Mouse (Mus musculus): ENCODE measurements around the gene Rnf144b. TPM values are rescaled to one million over a fixed set of nuclear protein-coding genes. Genes with fewer than 3 reads are reported as not detected.

Rnf144b gene
- polyA plus RNA-seq, 1 experiment from 2014 or later, result 4.4 TPM

GRCm38 (mm10) chr13:47225802-47226201 is 103.3 kb downstream of the Rnf144b start:
- Histone ChIP-seq H3K27me3 (no peaks in the 10 kb centered on the region), H3K4me2 (no peak overlapping the region), H3K9me3 (no peaks in the 10 kb centered on the region), H3K36me3 (no peaks in the 10 kb centered on the region), H3K27ac (no peak overlapping the region), H3K4me3 (no peak overlapping the region), H3K9ac (no peak overlapping the region), H3K4me1 (peaks cover 17% of the 10 kb centered on the region)
- WGBS, result 79% methylated on average over 9 of the region's 9 CpGs
- ATAC-seq (ENCODE audit: insufficient number of reproducible peaks, low FRiP score, low TSS enrichment, low read depth), result no peak

- H3K4me1 ChIP-seq, result peaks cover 16% of the 10 kb centered on the region
- H3K9me3 ChIP-seq, result no peaks in the 10 kb centered on the region
- no peaks in the 10 kb centered on the region for H3K27me3 ChIP-seq
- ATAC-seq (ENCODE audit: insufficient number of reproducible peaks, low FRiP score, low TSS enrichment, low read depth), result no peak
- H3K4me3 ChIP-seq, result no peak overlapping the region
- H3K4me2 ChIP-seq, result no peak overlapping the region
- H3K27ac ChIP-seq, result no peak overlapping the region
- H3K36me3 ChIP-seq, result no peaks in the 10 kb centered on the region
- no peak overlapping the region for H3K9ac ChIP-seq
- WGBS, result 87% methylated on average over 5 of the region's 5 CpGs
Measured at GRCm38 (mm10) chr13:47226521-47226920, 104.1 kb downstream of the Rnf144b start.

- no peak overlapping the region for H3K4me2 ChIP-seq
- no peak for ATAC-seq (ENCODE audit: insufficient number of reproducible peaks, low FRiP score, low TSS enrichment, low read depth)
- H3K27me3 ChIP-seq, result no peaks in the 10 kb centered on the region
- no peak overlapping the region for H3K9ac ChIP-seq
- no peaks in the 10 kb centered on the region for H3K9me3 ChIP-seq
- no peak overlapping the region for H3K27ac ChIP-seq
- no peak overlapping the region for H3K4me3 ChIP-seq
- peaks cover 16% of the 10 kb centered on the region for H3K4me1 ChIP-seq
- 92% methylated on average over 8 of the region's 8 CpGs for WGBS
- no peaks in the 10 kb centered on the region for H3K36me3 ChIP-seq
Measured at GRCm38 (mm10) chr13:47228201-47228600, 105.7 kb downstream of the Rnf144b start.

- no peaks in the 10 kb centered on the region for H3K9me3 ChIP-seq
- H3K9ac ChIP-seq, result no peak overlapping the region
- H3K27me3 ChIP-seq, result no peaks in the 10 kb centered on the region
- 89% methylated on average over 12 of the region's 12 CpGs for WGBS
- H3K4me3 ChIP-seq, result no peak overlapping the region
- no peak for ATAC-seq (ENCODE audit: insufficient number of reproducible peaks, low FRiP score, low TSS enrichment, low read depth)
- no peak overlapping the region for H3K27ac ChIP-seq
- H3K4me1 ChIP-seq, result peaks cover 16% of the 10 kb centered on the region
- no peak overlapping the region for H3K4me2 ChIP-seq
- no peaks in the 10 kb centered on the region for H3K36me3 ChIP-seq
Measured at GRCm38 (mm10) chr13:47228626-47229190, 106.3 kb downstream of the Rnf144b start.

GRCm38 (mm10) chr13:47232163-47232562 is 109.7 kb downstream of the Rnf144b start:
- Histone ChIP-seq H3K9ac (no peak overlapping the region), H3K4me3 (no peak overlapping the region), H3K9me3 (no peaks in the 10 kb centered on the region), H3K36me3 (no peaks in the 10 kb centered on the region), H3K27ac (no peak overlapping the region), H3K4me2 (no peak overlapping the region), H3K4me1 (no peaks in the 10 kb centered on the region), H3K27me3 (no peaks in the 10 kb centered on the region)
- ATAC-seq (ENCODE audit: insufficient number of reproducible peaks, low FRiP score, low TSS enrichment, low read depth), result no peak
- 67% methylated on average over 6 of the region's 6 CpGs for WGBS

- 78% methylated on average over 8 of the region's 8 CpGs for WGBS
- no peak overlapping the region for H3K4me3 ChIP-seq
- H3K9me3 ChIP-seq, result no peaks in the 10 kb centered on the region
- H3K4me1 ChIP-seq, result no peaks in the 10 kb centered on the region
- H3K27ac ChIP-seq, result no peak overlapping the region
- no peak overlapping the region for H3K4me2 ChIP-seq
- no peaks in the 10 kb centered on the region for H3K27me3 ChIP-seq
- no peak overlapping the region for H3K9ac ChIP-seq
- ATAC-seq (ENCODE audit: insufficient number of reproducible peaks, low FRiP score, low TSS enrichment, low read depth), result no peak
- H3K36me3 ChIP-seq, result 0 out of 2 replicates have a peak, but pooled peaks cover 2% of the 10 kb centered on the region
Measured at GRCm38 (mm10) chr13:47237376-47237775, 114.9 kb downstream of the Rnf144b start.

- Histone ChIP-seq H3K4me2 (no peak overlapping the region), H3K9ac (no peak overlapping the region), H3K9me3 (no peaks in the 10 kb centered on the region), H3K4me3 (no peak overlapping the region), H3K4me1 (no peaks in the 10 kb centered on the region), H3K27me3 (no peaks in the 10 kb centered on the region), H3K27ac (no peak overlapping the region), H3K36me3 (peaks cover 3% of the 10 kb centered on the region; the same call in 1 of the 2 replicates)
- 67% methylated on average over 17 of the region's 17 CpGs for WGBS
- ATAC-seq (ENCODE audit: insufficient number of reproducible peaks, low FRiP score, low TSS enrichment, low read depth), result no peak
Measured at GRCm38 (mm10) chr13:47238131-47238530, 115.7 kb downstream of the Rnf144b start.

- Histone ChIP-seq H3K4me3 (no peak overlapping the region), H3K9me3 (no peaks in the 10 kb centered on the region), H3K27ac (no peak overlapping the region), H3K36me3 (peaks cover 15% of the 10 kb centered on the region), H3K27me3 (no peaks in the 10 kb centered on the region), H3K4me2 (no peak overlapping the region), H3K9ac (no peak overlapping the region), H3K4me1 (peaks cover 5% of the 10 kb centered on the region; the same call in 1 of the 2 replicates)
- 88% methylated on average over 6 of the region's 6 CpGs for WGBS
- no peak for ATAC-seq (ENCODE audit: insufficient number of reproducible peaks, low FRiP score, low TSS enrichment, low read depth)
Measured at GRCm38 (mm10) chr13:47243569-47243968, 121.1 kb downstream of the Rnf144b start.

GRCm38 (mm10) chr13:47244771-47245170 is 122.3 kb downstream of the Rnf144b start:
- no peaks in the 10 kb centered on the region for H3K27me3 ChIP-seq
- no peaks in the 10 kb centered on the region for H3K9me3 ChIP-seq
- no peak overlapping the region for H3K4me3 ChIP-seq
- ATAC-seq (ENCODE audit: insufficient number of reproducible peaks, low FRiP score, low TSS enrichment, low read depth), result no peak
- no peak overlapping the region for H3K4me2 ChIP-seq
- peaks cover 5% of the 10 kb centered on the region; the same call in 1 of the 2 replicates for H3K4me1 ChIP-seq
- H3K27ac ChIP-seq, result no peak overlapping the region
- H3K36me3 ChIP-seq, result peaks cover 15% of the 10 kb centered on the region
- H3K9ac ChIP-seq, result no peak overlapping the region
- WGBS, result 60% methylated on average over 11 of the region's 11 CpGs

- Histone ChIP-seq H3K4me1 (peaks cover 5% of the 10 kb centered on the region; the same call in 1 of the 2 replicates), H3K9me3 (no peaks in the 10 kb centered on the region), H3K27me3 (no peaks in the 10 kb centered on the region), H3K36me3 (peaks cover 15% of the 10 kb centered on the region), H3K4me3 (no peak overlapping the region), H3K27ac (no peak overlapping the region), H3K9ac (no peak overlapping the region), H3K4me2 (no peak overlapping the region)
- ATAC-seq (ENCODE audit: insufficient number of reproducible peaks, low FRiP score, low TSS enrichment, low read depth), result no peak
- 59% methylated on average over 10 of the region's 10 CpGs for WGBS
Measured at GRCm38 (mm10) chr13:47246459-47246858, 124.0 kb downstream of the Rnf144b start.

GRCm38 (mm10) chr13:47247156-47247800 is 124.8 kb downstream of the Rnf144b start:
- ATAC-seq (ENCODE audit: insufficient number of reproducible peaks, low FRiP score, low TSS enrichment, low read depth), result no peak
- Histone ChIP-seq H3K27ac (no peak overlapping the region), H3K9ac (no peak overlapping the region), H3K4me3 (no peak overlapping the region), H3K27me3 (no peaks in the 10 kb centered on the region), H3K4me1 (peaks cover 5% of the 10 kb centered on the region; the same call in 1 of the 2 replicates), H3K9me3 (no peaks in the 10 kb centered on the region), H3K36me3 (peaks cover 13% of the 10 kb centered on the region), H3K4me2 (no peak overlapping the region)
- WGBS, result 49% methylated on average over 13 of the region's 13 CpGs

- Histone ChIP-seq H3K9ac (no peak overlapping the region), H3K27me3 (no peaks in the 10 kb centered on the region), H3K9me3 (no peaks in the 10 kb centered on the region), H3K4me3 (no peak overlapping the region), H3K4me2 (no peak overlapping the region), H3K4me1 (peaks cover 5% of the 10 kb centered on the region; the same call in 1 of the 2 replicates), H3K36me3 (peaks cover 9% of the 10 kb centered on the region), H3K27ac (no peak overlapping the region)
- ATAC-seq (ENCODE audit: insufficient number of reproducible peaks, low FRiP score, low TSS enrichment, low read depth), result no peak
- WGBS, result 67% methylated on average over 8 of the region's 8 CpGs
Measured at GRCm38 (mm10) chr13:47248289-47249010, 126.0 kb downstream of the Rnf144b start.

Measured in limb, embryonic 15.5 days (tissue).